Mouse (Mus musculus) neural tube, embryonic 12.5 days (tissue): Measurements from ENCODE around the gene Cdr2l. TPM values are rescaled to one million over a fixed set of nuclear protein-coding genes. Genes with fewer than 3 reads are reported as not detected.
A peak's percentile ranks its signal among the peaks of the same experiment; 100 is the strongest.

Source experiments
- ATAC-seq: fragments of 200-750 bp; cut with Nextera tagmentation; 2 replicates; pipeline ENCODE4 v1.8.0; 2017; ENCODE audit warnings: low read depth, mild to moderate bottlenecking, moderate TSS enrichment, moderate library complexity; ENCODE audit not compliant: low FRiP score
- H3K27ac ChIP-seq: fragments of 300-500 bp; sonication (generic); 2 replicates; pipeline ENCODE4 v1.5.1; 2016
- H3K27me3 ChIP-seq: fragments of 300-500 bp; sonication (generic); replicated peaks from 2 replicates; pipeline ENCODE4 v1.6.1; 2016; ENCODE audit warnings: mild to moderate bottlenecking
- H3K36me3 ChIP-seq: fragments of 300-500 bp; sonication (generic); 2 replicates; pipeline ENCODE4 v1.6.1; 2016; ENCODE audit warnings: mild to moderate bottlenecking
- H3K4me1 ChIP-seq: fragments of 300-500 bp; sonication (generic); 2 replicates; pipeline ENCODE4 v1.6.1; 2016
- H3K4me2 ChIP-seq: fragments of 300-500 bp; sonication (generic); replicated peaks from 2 replicates; pipeline ENCODE4 v1.6.1; 2016; ENCODE audit warnings: mild to moderate bottlenecking
- H3K4me3 ChIP-seq: fragments of 300-500 bp; sonication (generic); 2 replicates; pipeline ENCODE4 v1.5.1; 2016
- H3K9ac ChIP-seq: fragments of 300-500 bp; sonication (generic); 2 replicates; pipeline ENCODE4 v1.6.1; 2016; ENCODE audit warnings: mild to moderate bottlenecking
- H3K9me3 ChIP-seq: fragments of 300-500 bp; sonication (generic); 2 replicates; pipeline ENCODE4 v1.6.1; 2016; ENCODE audit warnings: mild to moderate bottlenecking
- WGBS: fragments of 180-500 bp; shearing (Covaris S2); methylation state at CpG from one replicate; pipeline ENCODE4 v1.1.7; 2016; 5-methylcytosine and 5-hydroxymethylcytosine counted together
- polyA plus RNA-seq: library from polyadenylated mRNA; unstranded; fragments of >200 nt; fragmentation: Nextera tagmentation; extraction: Ambion mirVana; gene quantifications from 2 replicates; pipeline ENCODE4 v1.2.1, GENCODE M21; 2016

Gene Cdr2l
- polyA plus RNA-seq, 1 experiment from 2014 or later = 30.1 TPM

GRCm38 (mm10) chr11:115353375-115353774 is 28.3 kb upstream of the Cdr2l start:
- no peaks in the 10 kb centered on the region for H3K4me1 ChIP-seq
- no peaks in the 10 kb centered on the region for H3K9me3 ChIP-seq
- ATAC-seq = no peak
- 89% methylated on average over 5 of the region's 5 CpGs for WGBS
- peaks cover 41% of the 10 kb centered on the region for H3K36me3 ChIP-seq
- H3K4me2 ChIP-seq = no peak overlapping the region
- H3K9ac ChIP-seq = no peak overlapping the region
- peaks cover 28% of the 10 kb centered on the region for H3K27me3 ChIP-seq
- H3K4me3 ChIP-seq = no peak overlapping the region
- no peak overlapping the region for H3K27ac ChIP-seq

DNA sequence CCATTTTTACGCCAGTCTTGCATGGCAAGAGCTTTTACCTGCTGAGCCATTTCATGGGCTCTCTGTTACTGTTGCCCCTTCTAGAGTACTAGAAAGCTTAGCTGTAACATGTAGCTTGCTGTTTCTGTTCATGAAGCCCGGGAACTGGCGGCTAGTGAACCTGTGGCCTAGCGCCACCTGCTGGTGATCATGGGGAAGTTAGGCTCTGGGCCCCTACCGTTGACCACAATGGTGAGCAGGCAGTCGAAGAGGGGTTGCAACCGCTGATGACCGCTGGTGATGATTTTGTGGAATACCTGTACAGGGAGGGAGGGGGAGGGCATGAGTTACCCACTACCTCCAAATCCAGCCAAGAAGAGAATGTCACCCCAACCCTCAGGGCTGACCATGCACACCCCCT is 27.5 kb upstream of the Cdr2l start:
- Histone ChIP-seq H3K4me3 (no peak overlapping the region), H3K4me2 (no peak overlapping the region), H3K9me3 (no peaks in the 10 kb centered on the region), H3K36me3 (peaks cover 33% of the 10 kb centered on the region), H3K27ac (no peak overlapping the region), H3K9ac (no peak overlapping the region), H3K27me3 (peaks cover 28% of the 10 kb centered on the region), H3K4me1 (peaks cover 6% of the 10 kb centered on the region)
- ATAC-seq = no peak
- 7% methylated on average over 8 of the region's 8 CpGs for WGBS

- WGBS = 18% methylated on average over 5 of the region's 5 CpGs
- no peaks in the 10 kb centered on the region for H3K9me3 ChIP-seq
- H3K9ac ChIP-seq = 0 out of 2 replicates have a peak overlapping the region, but pooled peaks have one; percentile 5
- H3K4me3 ChIP-seq = no peak overlapping the region
- H3K27me3 ChIP-seq = peaks cover 25% of the 10 kb centered on the region; the same call in 1 of the 2 replicates
- H3K4me1 ChIP-seq = peaks cover 12% of the 10 kb centered on the region
- H3K36me3 ChIP-seq = peaks cover 13% of the 10 kb centered on the region
- H3K27ac ChIP-seq = no peak overlapping the region
- H3K4me2 ChIP-seq = no peak overlapping the region
- no peak for ATAC-seq
Measured at GRCm38 (mm10) chr11:115358468-115358867, 23.2 kb upstream of the Cdr2l start.

GRCm38 (mm10) chr11:115359293-115359692 is 22.4 kb upstream of the Cdr2l start:
- H3K4me2 ChIP-seq = peak overlapping the region; percentile 20
- 36% methylated on average over 3 of the region's 3 CpGs for WGBS
- H3K36me3 ChIP-seq = peaks cover 13% of the 10 kb centered on the region
- peaks cover 25% of the 10 kb centered on the region; the same call in 1 of the 2 replicates for H3K27me3 ChIP-seq
- peaks cover 12% of the 10 kb centered on the region for H3K4me1 ChIP-seq
- peak; percentile 58; the same call in 1 of the 2 replicates for ATAC-seq
- H3K4me3 ChIP-seq = no peak overlapping the region
- H3K9ac ChIP-seq = 0 out of 2 replicates have a peak overlapping the region, but pooled peaks have one; percentile 5
- no peak overlapping the region for H3K27ac ChIP-seq
- H3K9me3 ChIP-seq = no peaks in the 10 kb centered on the region

- Histone ChIP-seq H3K27me3 (peaks cover 25% of the 10 kb centered on the region; the same call in 1 of the 2 replicates), H3K4me2 (peak overlapping the region; percentile 20; the same call in 1 of the 2 replicates), H3K4me3 (no peak overlapping the region), H3K36me3 (peaks cover 13% of the 10 kb centered on the region), H3K9me3 (no peaks in the 10 kb centered on the region), H3K27ac (no peak overlapping the region), H3K9ac (0 out of 2 replicates have a peak overlapping the region, but pooled peaks have one; percentile 5), H3K4me1 (peaks cover 12% of the 10 kb centered on the region)
- WGBS = 61% methylated on average over 6 of the region's 6 CpGs
- no peak for ATAC-seq
Measured at GRCm38 (mm10) chr11:115359726-115360125, 22.0 kb upstream of the Cdr2l start.

DNA sequence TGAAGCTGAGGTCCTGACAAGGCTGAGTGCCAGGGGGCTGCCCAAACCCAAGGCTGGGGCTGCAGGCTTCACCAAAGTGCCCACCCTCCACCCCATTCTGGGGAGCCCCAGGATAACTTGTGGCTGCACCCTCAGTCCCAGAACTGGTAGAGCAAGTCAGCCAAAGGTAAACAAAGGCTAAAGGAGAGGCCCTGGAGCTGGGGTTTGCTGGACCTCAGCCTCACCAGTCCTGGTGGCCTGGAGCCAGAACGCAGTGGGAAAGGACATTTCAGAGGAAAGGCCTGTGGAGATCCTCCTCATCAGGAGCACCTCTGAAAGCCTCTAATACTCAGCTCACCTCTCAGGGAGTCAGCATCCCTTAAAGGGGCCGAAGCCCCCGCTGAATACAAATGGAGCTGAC is 17.6 kb upstream of the Cdr2l start:
- no peak for ATAC-seq
- 83% methylated on average over 3 of the region's 3 CpGs for WGBS
- no peak overlapping the region for H3K27ac ChIP-seq

GRCm38 (mm10) chr11:115366039-115366705 is 15.5 kb upstream of the Cdr2l start:
- Histone ChIP-seq H3K4me2 (peak overlapping the region; percentile 93), H3K9me3 (no peaks in the 10 kb centered on the region), H3K4me3 (peak overlapping the region; percentile 62), H3K27me3 (peaks cover 22% of the 10 kb centered on the region; the same call in 1 of the 2 replicates), H3K4me1 (peaks cover 20% of the 10 kb centered on the region), H3K27ac (no peak overlapping the region), H3K36me3 (no peaks in the 10 kb centered on the region), H3K9ac (peak overlapping the region; percentile 77)
- WGBS = 52% methylated on average over 7 of the region's 7 CpGs
- 0 out of 2 replicates have a peak, but pooled peaks have one; percentile 9 for ATAC-seq

More for the DNA sequence above, 17.6 kb upstream of the Cdr2l start:
- Histone ChIP-seq H3K27me3 (peaks cover 28% of the 10 kb centered on the region), H3K36me3 (no peaks in the 10 kb centered on the region), H3K9me3 (no peaks in the 10 kb centered on the region), H3K4me3 (no peak overlapping the region), H3K4me1 (peaks cover 27% of the 10 kb centered on the region), H3K4me2 (0 out of 2 replicates have a peak overlapping the region, but pooled peaks have one; percentile 7), H3K9ac (no peak overlapping the region)

- no peaks in the 10 kb centered on the region for H3K9me3 ChIP-seq
- WGBS = 1% methylated on average over 28 of the region's 28 CpGs
- H3K27ac ChIP-seq = peak overlapping the region; percentile 68; the same call in 1 of the 2 replicates
- H3K4me3 ChIP-seq = peak overlapping the region; percentile 62
- ATAC-seq = peak; percentile 76
- peak overlapping the region; percentile 93 for H3K4me2 ChIP-seq
- H3K27me3 ChIP-seq = peaks cover 22% of the 10 kb centered on the region; the same call in 1 of the 2 replicates
- H3K4me1 ChIP-seq = peaks cover 20% of the 10 kb centered on the region
- H3K36me3 ChIP-seq = no peaks in the 10 kb centered on the region
- peak overlapping the region; percentile 77 for H3K9ac ChIP-seq
Measured at GRCm38 (mm10) chr11:115366706-115367394, 14.9 kb upstream of the Cdr2l start.

- peaks cover 20% of the 10 kb centered on the region for H3K4me1 ChIP-seq
- peak within 1 kb of the TSS; percentile 77 for H3K9ac ChIP-seq
- H3K27me3 ChIP-seq = peaks cover 22% of the 10 kb centered on the region; the same call in 1 of the 2 replicates
- H3K4me3 ChIP-seq = peak within 1 kb of the TSS; percentile 62
- no peaks in the 10 kb centered on the region for H3K36me3 ChIP-seq
- peak; percentile 75 for ATAC-seq
- WGBS = under 1% methylated on average over 39 of the region's 39 CpGs
- peak within 1 kb of the TSS; percentile 68; the same call in 1 of the 2 replicates for H3K27ac ChIP-seq
- H3K9me3 ChIP-seq = no peaks in the 10 kb centered on the region
- peak within 1 kb of the TSS; percentile 93 for H3K4me2 ChIP-seq
Measured at GRCm38 (mm10) chr11:115367395-115367944, 14.2 kb upstream of the Cdr2l start, which contains the start of gene Hid1. TSS of gene Hid1 (minus strand) at chr11:115367756.

DNA sequence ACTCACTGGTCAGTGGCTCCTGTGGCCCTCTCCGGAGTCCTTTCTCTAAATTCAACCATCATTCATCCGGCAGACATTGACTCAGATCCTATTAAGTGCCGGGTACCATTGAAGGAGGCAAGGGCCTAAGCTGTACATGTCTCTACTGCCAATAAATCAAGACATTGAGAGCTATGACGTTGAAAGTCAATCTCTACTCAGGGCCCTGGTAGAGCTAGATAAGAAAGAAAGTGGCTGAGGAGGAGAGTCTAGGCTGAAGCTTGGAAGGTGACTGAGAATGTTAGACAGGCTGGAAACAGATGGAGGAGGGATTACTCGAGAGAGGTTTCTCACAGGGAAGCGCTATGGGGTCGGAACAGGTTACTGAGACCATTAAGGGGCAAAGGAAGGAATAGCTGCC is 11.3 kb upstream of the Cdr2l start:
- H3K36me3 ChIP-seq = no peaks in the 10 kb centered on the region
- ATAC-seq = no peak
- no peak overlapping the region for H3K9ac ChIP-seq
- no peak overlapping the region for H3K4me3 ChIP-seq
- WGBS = 49% methylated on average over 7 of the region's 7 CpGs
- no peak overlapping the region for H3K27ac ChIP-seq
- peaks cover 28% of the 10 kb centered on the region for H3K4me1 ChIP-seq
- peaks cover 33% of the 10 kb centered on the region for H3K27me3 ChIP-seq
- no peak overlapping the region for H3K4me2 ChIP-seq
- no peaks in the 10 kb centered on the region for H3K9me3 ChIP-seq

DNA sequence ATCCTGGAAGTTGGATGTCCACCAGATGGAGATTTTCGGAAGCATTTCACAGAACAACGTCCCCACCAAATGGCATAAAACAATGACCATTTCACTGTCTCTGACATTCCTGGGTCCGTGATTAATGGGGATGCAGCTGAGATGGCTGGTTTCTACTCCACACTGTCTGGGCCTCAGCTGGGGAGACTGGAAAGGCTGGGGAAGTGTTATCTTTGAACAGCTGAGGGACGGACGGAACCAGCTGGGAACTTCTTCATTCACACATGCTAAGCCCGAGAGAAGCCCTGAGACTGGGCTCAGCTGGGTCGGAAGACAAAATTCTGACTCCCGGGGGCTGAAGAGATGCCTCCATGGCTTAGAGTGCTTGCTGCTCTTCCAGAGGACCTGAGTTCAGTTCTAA is 10.4 kb upstream of the Cdr2l start:
- 43% methylated on average over 8 of the region's 8 CpGs for WGBS
- H3K9ac ChIP-seq = no peak overlapping the region
- H3K4me2 ChIP-seq = no peak overlapping the region
- peaks cover 32% of the 10 kb centered on the region for H3K27me3 ChIP-seq
- H3K4me1 ChIP-seq = peaks cover 22% of the 10 kb centered on the region
- ATAC-seq = no peak
- no peaks in the 10 kb centered on the region for H3K9me3 ChIP-seq
- H3K36me3 ChIP-seq = no peaks in the 10 kb centered on the region
- no peak overlapping the region for H3K4me3 ChIP-seq
- H3K27ac ChIP-seq = no peak overlapping the region

- no peak for ATAC-seq
- no peaks in the 10 kb centered on the region for H3K36me3 ChIP-seq
- no peak overlapping the region for H3K4me2 ChIP-seq
- no peaks in the 10 kb centered on the region for H3K9me3 ChIP-seq
- no peak overlapping the region for H3K4me3 ChIP-seq
- H3K27me3 ChIP-seq = peaks cover 30% of the 10 kb centered on the region
- no peak overlapping the region for H3K27ac ChIP-seq
- peaks cover 16% of the 10 kb centered on the region for H3K4me1 ChIP-seq
- H3K9ac ChIP-seq = no peak overlapping the region
- 70% methylated on average over 1 of the region's 1 CpGs for WGBS
Measured at GRCm38 (mm10) chr11:115372015-115372414, 9.7 kb upstream of the Cdr2l start.
